Mouse (Mus musculus) thymus, adult 2 months (tissue): ENCODE measurements around the gene Cntrl. TPM values are rescaled to one million over a fixed set of nuclear protein-coding genes. Genes with fewer than 3 reads are reported as not detected.

Experiments used
- DNase-seq: peaks from one replicate; pipeline ENCODE4 v3.0.0; 2021
- H3K27ac ChIP-seq: fragments of 200-500 bp; 2 replicates; pipeline ENCODE4 v1.5.1; 2012; ENCODE audit warnings: low read length, control low read depth; ENCODE audit not compliant: control insufficient read depth, insufficient read depth
- H3K27me3 ChIP-seq: fragments of 200-500 bp; 2 replicates; pipeline ENCODE4 v1.6.1; 2012; ENCODE audit warnings: mild to moderate bottlenecking, low read length, moderate library complexity, mixed read lengths; ENCODE audit not compliant: control insufficient read depth, insufficient read depth
- H3K36me3 ChIP-seq: fragments of 200-500 bp; 2 replicates; pipeline ENCODE4 v1.6.1; 2012; ENCODE audit warnings: mild to moderate bottlenecking, low read length, moderate library complexity; ENCODE audit not compliant: control insufficient read depth, insufficient read depth
- H3K4me1 ChIP-seq: fragments of 200-500 bp; replicated peaks from 2 replicates; pipeline ENCODE4 v1.6.1; 2012; ENCODE audit warnings: low read length; ENCODE audit not compliant: control insufficient read depth, insufficient read depth
- H3K4me3 ChIP-seq: fragments of 200-500 bp; 2 replicates; pipeline ENCODE4 v1.5.1; 2012; ENCODE audit warnings: mild to moderate bottlenecking, low read length, control low read depth, moderate library complexity; ENCODE audit not compliant: control insufficient read depth, insufficient read depth
- CTCF ChIP-seq: fragments of 200-500 bp; IDR thresholded peaks from 2 replicates; pipeline ENCODE4 v1.5.1; 2012; ENCODE audit warnings: mild to moderate bottlenecking, control low read depth, low read length, moderate library complexity, borderline replicate concordance; ENCODE audit not compliant: control insufficient read depth, poor library complexity, insufficient read depth; ENCODE audit errors: extremely low read depth
- POLR2A ChIP-seq: fragments of 200-500 bp; IDR thresholded peaks from 2 replicates; pipeline ENCODE4 v1.6.1; 2012; ENCODE audit warnings: mild to moderate bottlenecking, low read length, control low read depth, moderate library complexity; ENCODE audit not compliant: control insufficient read depth, poor library complexity, insufficient read depth; ENCODE audit errors: extremely low read depth
- WGBS: fragments of 180-500 bp; shearing (Covaris S2); methylation state at CpG from one replicate; pipeline ENCODE4 v1.1.7; 2018; 5-methylcytosine and 5-hydroxymethylcytosine counted together
- polyA plus RNA-seq: library from polyadenylated mRNA; depleted of rRNA; stranded (reverse); fragments of >200 nt; gene quantifications from 2 replicates; pipeline ENCODE4 v1.2.3, GENCODE M21; 2012

Gene Cntrl
- polyA plus RNA-seq, 1 experiment: 45.2 TPM

DNA sequence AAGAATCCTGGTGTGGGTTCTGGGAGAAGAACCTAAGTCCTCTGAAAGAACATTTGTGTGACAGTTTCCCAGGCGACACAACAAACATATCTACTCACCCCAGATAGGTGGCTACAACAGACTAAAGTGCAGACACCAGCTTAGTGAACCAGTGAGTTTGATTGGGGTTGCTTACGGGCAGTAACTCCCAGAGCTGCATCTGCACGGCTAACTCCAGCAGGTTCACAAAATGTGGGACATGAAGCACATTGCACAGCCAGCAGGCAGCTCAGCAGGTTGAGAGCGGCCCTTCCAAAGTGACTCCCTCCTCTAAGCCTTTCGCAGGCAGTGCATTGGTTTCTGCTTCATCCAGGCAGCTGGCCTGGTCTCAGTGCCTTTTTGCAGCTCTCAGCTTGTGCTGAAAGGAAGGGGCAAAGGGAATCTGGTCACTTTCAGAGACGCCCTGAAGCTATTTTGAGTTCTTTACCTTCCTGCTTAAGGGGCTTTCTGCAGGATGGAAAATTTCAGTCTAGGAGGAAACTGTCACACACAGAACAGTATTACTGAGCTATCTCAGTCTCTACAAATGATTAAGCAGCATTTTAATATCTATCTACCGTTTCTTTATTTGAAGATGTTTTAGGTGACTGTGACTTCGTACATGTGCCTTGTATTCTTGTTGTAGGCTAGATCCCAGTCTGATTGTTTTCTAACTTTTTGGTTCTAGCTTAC lies 44.7 kb downstream of the Cntrl start:
- no peak for DNase-seq
- H3K27me3 ChIP-seq: no peaks in the 10 kb centered on the region
- no peak overlapping the region for H3K27ac ChIP-seq
- TF ChIP-seq POLR2A: no peak
- TF ChIP-seq CTCF: no peak
- no peak overlapping the region for H3K4me3 ChIP-seq
- no peaks in the 10 kb centered on the region for H3K4me1 ChIP-seq
- H3K36me3 ChIP-seq: peaks cover 91% of the 10 kb centered on the region
- 97% methylated on average over 8 of the region's 8 CpGs for WGBS

DNA sequence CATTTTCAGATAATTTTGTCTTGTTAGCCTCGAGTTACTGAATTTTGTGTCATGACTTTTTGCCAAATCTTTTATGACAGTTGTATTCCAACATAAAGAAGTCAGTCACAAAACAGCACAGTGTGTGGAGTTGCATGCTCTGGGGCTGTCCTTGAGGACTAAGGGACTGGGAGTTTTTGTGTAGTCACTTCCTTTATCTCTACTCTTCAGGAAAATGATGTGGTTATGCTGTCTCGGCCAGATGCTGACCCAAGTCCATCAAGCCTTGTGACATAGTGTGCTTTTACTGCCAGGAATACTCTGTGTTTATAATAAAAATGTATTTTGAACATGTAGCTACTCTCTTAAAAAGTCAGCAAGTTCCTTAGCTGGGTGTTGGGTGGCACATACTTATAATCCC lies 47.7 kb downstream of the Cntrl start:
- TF ChIP-seq CTCF: no peak
- no peak for TF ChIP-seq POLR2A
- Histone ChIP-seq H3K4me1 (no peaks in the 10 kb centered on the region), H3K27ac (no peak overlapping the region), H3K4me3 (no peak overlapping the region), H3K36me3 (peaks cover 88% of the 10 kb centered on the region), H3K27me3 (no peaks in the 10 kb centered on the region)
- DNase-seq: no peak
- WGBS: 75% methylated on average over 2 of the region's 2 CpGs

DNA sequence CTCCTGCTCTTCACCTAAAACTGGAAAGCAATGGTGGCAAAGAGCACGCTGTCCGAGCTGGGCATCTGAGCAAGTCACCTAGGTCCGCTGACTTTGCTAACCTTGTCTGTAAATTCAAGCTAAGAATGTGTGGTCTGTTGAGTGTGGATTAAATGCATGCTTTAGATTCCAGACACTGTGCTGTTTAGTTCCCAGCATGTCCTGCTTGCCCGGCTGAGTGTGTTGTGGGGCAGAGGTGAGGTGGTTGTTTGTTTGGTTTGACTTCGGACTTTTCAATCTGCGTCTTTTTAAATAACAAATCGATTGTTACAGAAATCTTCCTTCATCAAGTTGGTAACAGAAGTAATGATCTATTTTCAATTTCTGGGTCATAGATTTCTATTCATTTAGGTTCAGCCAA lies 48.5 kb downstream of the Cntrl start:
- WGBS: 97% methylated on average over 7 of the region's 7 CpGs
- Histone ChIP-seq H3K36me3 (peaks cover 87% of the 10 kb centered on the region), H3K27ac (no peak overlapping the region)

DNA sequence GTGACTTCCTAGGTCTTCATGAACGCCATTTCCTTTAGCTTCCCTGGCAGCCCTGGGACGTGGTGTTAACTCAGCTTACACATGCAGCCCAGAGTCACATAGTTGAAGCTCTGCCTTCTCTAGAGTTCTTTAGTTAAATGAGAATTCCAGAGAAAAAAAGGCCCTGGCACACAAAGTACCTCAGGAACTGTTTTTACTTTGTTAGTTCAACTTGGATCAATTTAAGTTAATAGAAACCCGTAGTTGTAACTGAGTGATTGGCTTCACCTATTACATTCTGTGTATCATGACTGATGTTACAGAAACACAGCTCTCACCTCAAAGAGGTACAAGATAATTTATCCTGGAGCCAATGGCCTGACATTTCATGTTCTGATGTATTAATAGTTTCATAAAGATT lies 49.1 kb downstream of the Cntrl start:
- no peaks in the 10 kb centered on the region for H3K4me1 ChIP-seq
- H3K36me3 ChIP-seq: peaks cover 87% of the 10 kb centered on the region
- H3K27ac ChIP-seq: no peak overlapping the region
- H3K27me3 ChIP-seq: no peaks in the 10 kb centered on the region
- TF ChIP-seq CTCF (no peak), POLR2A (no peak)
- H3K4me3 ChIP-seq: no peak overlapping the region
- DNase-seq: no peak
- WGBS: over 99% methylated on average over 3 of the region's 3 CpGs

More for the DNA sequence above, 48.5 kb downstream of the Cntrl start:
- Histone ChIP-seq H3K4me1 (no peaks in the 10 kb centered on the region), H3K4me3 (no peak overlapping the region), H3K27me3 (no peaks in the 10 kb centered on the region)
- DNase-seq: no peak
- TF ChIP-seq CTCF (no peak), POLR2A (no peak)

DNA sequence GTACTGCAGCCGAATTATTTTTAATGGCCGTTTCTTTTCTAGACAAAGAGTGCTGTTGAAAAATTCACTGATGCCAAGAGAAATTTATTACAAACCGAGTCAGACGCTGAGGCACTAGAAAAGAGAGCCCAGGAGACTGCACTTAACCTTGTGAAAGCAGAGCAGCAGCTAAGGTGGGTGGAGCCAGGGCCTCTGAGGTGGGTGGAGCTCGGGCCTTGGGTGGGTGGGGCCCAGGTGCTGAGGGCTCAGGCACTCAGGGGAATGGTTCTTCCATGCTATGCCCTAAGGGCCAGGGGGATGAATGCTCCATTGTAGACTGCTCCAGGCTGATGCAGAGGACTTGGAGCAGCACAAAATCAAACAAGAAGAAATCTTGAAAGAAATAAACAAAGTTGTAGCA lies 50.9 kb downstream of the Cntrl start:
- Histone ChIP-seq H3K4me1 (no peaks in the 10 kb centered on the region), H3K36me3 (peaks cover 80% of the 10 kb centered on the region), H3K27me3 (no peaks in the 10 kb centered on the region), H3K27ac (no peak overlapping the region), H3K4me3 (no peak overlapping the region)
- no peak for TF ChIP-seq POLR2A
- TF ChIP-seq CTCF: no peak
- 83% methylated on average over 5 of the region's 5 CpGs for WGBS
- DNase-seq: no peak

DNA sequence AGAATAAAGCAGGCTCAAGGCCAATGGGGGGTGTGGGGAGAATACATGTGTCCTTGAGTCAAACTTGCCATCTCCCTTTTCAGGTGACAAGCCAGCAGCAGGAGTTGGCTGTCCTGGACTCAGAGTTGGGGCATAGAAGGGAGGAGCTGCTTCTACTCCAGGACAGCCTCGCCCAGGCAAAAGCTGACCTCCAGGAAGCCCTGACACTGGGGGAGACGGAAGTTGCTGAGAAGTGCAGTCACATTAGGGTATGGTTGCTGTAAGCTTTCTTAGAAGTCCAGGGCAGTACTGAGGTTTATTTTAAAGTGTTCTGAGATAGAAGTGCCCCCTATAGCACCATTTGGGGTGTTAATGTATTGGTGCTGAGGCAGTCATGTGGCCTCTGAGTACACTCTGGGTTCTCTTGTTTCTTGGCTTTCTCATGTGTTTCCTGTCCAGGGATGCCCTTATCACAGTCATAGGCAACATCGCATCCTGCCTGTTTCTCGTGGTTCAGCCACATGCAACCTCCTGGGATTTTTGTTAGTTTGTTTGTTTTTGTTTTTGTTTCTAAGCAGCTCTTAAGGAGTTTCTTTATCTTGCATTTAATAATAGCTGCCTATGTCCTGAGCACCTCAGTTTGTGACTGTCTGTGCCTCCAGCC lies 52.7 kb downstream of the Cntrl start:
- TF ChIP-seq POLR2A: no peak
- TF ChIP-seq CTCF: no peak
- H3K27me3 ChIP-seq: no peaks in the 10 kb centered on the region
- 95% methylated on average over 4 of the region's 4 CpGs for WGBS
- no peak overlapping the region for H3K27ac ChIP-seq
- H3K4me1 ChIP-seq: no peaks in the 10 kb centered on the region
- DNase-seq: no peak
- H3K36me3 ChIP-seq: peaks cover 82% of the 10 kb centered on the region
- H3K4me3 ChIP-seq: no peak overlapping the region
